Mouse (Mus musculus): ENCODE data around the gene Ppib.

DNA sequence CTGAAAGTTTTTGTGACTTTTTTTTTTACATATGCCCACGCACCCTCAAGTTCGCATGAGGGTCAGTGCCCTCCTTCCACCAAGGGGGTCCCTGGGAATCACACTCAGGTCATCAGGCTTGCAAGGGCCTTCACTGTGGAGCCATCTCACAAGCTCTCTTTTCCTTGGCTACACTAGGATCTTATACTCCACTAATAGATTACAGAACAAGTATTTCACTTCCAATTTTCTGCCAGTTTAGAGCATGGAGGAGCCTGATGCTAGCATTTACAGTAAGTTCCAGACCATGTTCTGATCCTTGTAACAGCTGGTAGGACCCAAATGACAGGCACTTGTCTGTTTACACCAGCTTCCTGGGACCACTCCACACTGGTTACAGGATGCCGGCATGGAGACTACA is 18.1 kb downstream of the Ppib start:
- TF ChIP-seq CTCF (IDR thresholded peaks at IDR 0.05): no peak
- TF ChIP-seq EP300 (IDR thresholded peaks at IDR 0.05): no peak

All from lung, postnatal 0 days (tissue).